Mouse (Mus musculus): ENCODE data around the gene Leo1.
A peak's percentile ranks its signal among the peaks of the same experiment; 100 is the strongest.
"Not testable (repeated sequence)": the region's sequence is repeated elsewhere in the genome, so short reads cannot be mapped to it uniquely, and the experiment has no call there.

Leo1 gene

GRCm38 (mm10) chr9:75425796-75426391 is 15.4 kb upstream of the Leo1 start:
- no peak for DNase-seq (ENCODE audit: low read depth, low spot score)

GRCm38 (mm10) chr9:75427366-75428273 is 13.7 kb upstream of the Leo1 start:
- DNase-seq (ENCODE audit: low read depth, low spot score) = no peak

GRCm38 (mm10) chr9:75428274-75428600 is 13.1 kb upstream of the Leo1 start:
- no peak for DNase-seq (ENCODE audit: low read depth, low spot score)

- DNase-seq (ENCODE audit: low read depth, low spot score) = no peak
Observed at GRCm38 (mm10) chr9:75429040-75429439, 12.3 kb upstream of the Leo1 start.

GRCm38 (mm10) chr9:75429657-75430056 is 11.7 kb upstream of the Leo1 start:
- DNase-seq (ENCODE audit: low read depth, low spot score) = no peak

GRCm38 (mm10) chr9:75430822-75431621 is 10.3 kb upstream of the Leo1 start:
- no peak for DNase-seq (ENCODE audit: low read depth, low spot score)

DNA sequence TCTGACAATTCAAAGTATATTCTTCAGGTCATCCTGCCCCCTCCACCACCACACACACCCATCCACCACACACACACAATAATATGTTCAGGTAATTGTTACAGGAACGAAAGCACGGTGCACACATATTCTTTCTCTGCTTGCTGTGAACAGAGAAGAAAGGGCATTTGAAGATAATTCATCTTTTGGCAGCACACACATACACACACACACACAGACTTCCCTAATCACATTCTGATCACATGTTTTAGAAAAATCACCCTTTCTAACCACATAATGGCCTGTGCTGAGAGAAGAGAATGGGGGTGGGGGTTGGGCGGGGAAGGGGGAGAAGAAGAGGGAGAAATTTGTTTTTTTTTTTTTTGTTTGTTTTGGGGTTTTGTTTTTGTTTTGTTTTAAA is 8.6 kb upstream of the Leo1 start:
- no peak for DNase-seq (ENCODE audit: low read depth, low spot score)

- peak; percentile 75 for DNase-seq (ENCODE audit: low read depth, low spot score)
Observed at GRCm38 (mm10) chr9:75434172-75434793, 7.0 kb upstream of the Leo1 start.

- no peak for DNase-seq (ENCODE audit: low read depth, low spot score)
Observed at GRCm38 (mm10) chr9:75434872-75435271, 6.5 kb upstream of the Leo1 start.

DNA sequence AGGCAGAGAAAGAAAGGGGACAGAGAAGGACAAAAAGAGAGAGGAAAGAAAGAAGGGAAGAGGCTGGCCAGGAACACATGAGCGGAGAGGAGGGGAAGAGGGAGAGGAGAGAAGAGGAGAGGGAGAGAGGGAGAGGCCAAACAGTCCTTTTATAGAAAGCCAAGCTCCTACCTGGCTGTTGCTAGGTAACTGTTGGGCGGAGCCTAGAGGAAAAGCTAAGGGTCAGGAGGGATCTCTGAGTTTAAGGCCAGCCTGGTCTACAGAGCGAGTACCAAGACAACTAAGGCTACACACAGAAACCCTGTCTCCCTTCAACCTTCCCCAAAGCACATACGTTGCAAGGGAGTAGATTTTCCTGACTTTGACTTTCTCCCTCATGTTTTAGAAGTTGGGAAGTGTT is 6.0 kb upstream of the Leo1 start:
- DNase-seq (ENCODE audit: low read depth, low spot score) = no peak

DNA sequence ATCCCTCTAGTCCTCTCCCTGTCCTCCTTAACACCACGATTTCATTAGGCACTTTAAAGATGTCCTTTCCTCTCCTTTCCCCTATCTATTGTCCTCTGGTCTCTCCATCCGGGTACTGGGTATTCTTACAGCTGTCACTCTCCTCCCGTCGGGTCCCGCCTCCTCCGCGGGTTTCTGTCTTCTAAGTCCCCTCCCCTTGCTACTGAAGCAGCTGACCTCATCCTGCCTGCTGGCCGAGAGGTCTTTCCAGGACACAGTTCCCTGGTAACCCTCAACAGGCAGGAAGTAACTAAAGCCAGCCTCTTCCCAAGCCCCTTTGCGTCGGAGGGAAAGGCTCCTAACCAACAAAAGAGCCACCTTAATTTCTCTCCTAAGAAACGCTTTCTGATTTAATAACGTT is 5.4 kb upstream of the Leo1 start:
- no peak for DNase-seq (ENCODE audit: low read depth, low spot score)

DNA sequence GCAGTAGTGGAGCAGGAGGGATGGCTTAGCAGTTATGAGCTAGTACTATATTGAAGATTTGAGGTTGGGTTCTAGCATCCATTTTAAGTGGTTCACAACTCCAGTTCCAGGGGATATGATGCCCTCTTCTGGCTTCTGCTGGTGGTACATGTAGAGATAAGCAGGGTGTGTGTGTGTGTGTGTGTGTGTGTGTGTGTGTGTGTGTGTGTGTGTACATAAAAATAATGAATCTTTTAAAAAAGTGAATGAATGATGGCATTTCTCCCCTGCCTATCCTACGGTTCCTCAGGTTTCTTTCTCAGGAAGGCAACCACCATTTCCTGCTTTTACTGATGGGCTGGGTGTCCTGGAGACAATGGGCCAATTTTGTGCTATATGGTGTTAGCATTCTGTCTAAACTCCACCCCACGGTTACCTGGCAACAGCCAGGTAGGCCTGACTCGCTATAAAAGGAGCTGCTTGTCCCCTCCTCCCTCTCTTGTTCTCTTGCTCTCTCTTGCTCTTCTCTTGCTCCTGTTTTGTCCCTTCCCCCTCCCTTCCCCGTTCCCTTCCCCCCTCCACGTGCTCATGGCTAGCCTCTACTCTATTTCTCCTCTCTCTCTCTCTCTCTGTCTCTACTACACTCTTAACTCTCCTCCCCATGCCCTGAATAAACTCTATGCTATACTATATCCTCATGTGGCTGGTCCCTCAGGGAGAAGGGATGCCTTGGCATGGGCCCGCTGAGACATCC is 3.5 kb upstream of the Leo1 start:
- peak; percentile 77 for DNase-seq (ENCODE audit: low read depth, low spot score)

DNA sequence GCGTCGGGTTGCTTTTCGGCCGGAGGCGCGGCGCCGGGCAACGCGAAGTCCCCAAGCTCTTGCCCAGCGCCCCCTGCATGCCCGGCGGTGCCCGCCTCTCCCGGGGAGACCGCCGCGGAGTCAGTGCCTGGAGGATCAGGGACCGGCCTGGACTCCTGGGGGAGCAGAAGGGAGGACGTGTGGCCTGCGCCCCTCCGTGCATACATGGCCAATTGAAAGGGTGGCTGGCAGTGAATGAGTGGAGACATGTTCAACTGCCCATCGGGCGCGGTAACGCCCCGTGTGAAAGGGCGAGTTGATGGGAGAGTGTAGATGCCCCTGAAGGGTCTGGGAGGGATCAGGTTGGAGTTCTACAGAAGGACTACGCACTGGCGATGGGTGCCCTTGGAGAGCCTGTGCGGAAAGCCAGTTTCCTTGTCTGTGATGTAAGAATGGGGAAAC is 387 bp downstream of the Leo1 start:
- DNase-seq (ENCODE audit: low read depth, low spot score) = no peak

- no peak for DNase-seq (ENCODE audit: low read depth, low spot score)
Observed at GRCm38 (mm10) chr9:75444981-75445380, 3.7 kb downstream of the Leo1 start.

DNA sequence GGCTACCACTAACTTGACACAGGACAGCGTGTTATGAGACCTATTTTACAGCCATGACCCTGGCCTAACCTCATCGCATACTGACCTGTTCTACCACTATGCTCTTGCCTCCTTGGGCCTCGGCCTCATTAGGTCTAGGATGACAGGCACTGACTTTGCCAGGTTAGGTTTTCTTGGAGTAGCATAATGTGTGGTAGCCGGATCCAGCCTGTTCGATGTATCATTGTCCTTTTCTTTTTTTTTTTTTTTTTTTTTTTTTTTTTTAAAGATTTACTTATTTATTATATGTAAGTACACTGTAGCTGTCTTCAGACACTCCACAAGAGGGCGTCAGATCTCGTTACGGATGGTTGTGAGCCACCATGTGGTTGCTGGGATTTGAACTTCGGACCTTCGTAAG is 5.2 kb downstream of the Leo1 start:
- DNase-seq (ENCODE audit: low read depth, low spot score) = not testable (repeated sequence)

DNA sequence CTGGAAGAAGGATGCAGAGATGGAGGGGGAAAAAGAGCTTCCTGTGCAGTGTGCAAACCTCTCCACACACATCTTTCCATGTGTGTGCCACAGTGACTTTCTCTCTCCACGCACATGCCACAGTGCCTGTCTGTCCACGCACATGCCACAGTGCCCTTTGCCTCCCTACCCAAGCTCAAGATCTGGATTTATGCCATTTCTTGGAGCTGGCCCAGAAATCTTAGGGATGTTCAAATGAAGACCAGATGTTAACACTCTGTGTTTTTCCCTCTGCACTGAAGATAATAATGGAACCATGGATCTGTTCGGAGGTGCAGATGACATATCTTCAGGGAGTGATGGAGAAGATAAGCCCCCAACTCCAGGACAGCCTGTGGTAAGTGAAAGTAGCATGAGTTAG is 6.7 kb downstream of the Leo1 start:
- no peak for DNase-seq (ENCODE audit: low read depth, low spot score)

GRCm38 (mm10) chr9:75453994-75454393 is 12.7 kb downstream of the Leo1 start:
- DNase-seq (ENCODE audit: low read depth, low spot score) = peak; percentile 54

DNA sequence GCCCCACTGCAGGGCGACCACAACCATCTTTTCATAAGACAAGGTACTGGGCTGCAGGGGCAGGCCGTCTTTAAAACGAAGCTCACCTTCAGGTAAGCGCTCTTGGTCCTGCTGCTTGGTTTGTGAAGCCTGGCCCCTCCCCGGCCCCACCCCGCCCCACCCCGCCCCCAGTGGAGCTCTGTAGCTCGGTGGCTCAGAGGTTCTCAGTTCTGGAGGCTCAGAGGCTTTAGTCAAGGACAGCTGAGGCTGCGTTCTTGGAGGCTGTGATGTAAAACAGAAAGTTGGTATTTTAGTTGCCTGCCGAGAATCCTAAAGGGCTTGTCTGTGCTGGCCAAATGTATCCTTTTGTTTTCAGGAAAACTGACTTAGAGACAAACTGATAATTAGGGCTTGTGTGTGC is 14.4 kb downstream of the Leo1 start:
- DNase-seq (ENCODE audit: low read depth, low spot score) = no peak

DNA sequence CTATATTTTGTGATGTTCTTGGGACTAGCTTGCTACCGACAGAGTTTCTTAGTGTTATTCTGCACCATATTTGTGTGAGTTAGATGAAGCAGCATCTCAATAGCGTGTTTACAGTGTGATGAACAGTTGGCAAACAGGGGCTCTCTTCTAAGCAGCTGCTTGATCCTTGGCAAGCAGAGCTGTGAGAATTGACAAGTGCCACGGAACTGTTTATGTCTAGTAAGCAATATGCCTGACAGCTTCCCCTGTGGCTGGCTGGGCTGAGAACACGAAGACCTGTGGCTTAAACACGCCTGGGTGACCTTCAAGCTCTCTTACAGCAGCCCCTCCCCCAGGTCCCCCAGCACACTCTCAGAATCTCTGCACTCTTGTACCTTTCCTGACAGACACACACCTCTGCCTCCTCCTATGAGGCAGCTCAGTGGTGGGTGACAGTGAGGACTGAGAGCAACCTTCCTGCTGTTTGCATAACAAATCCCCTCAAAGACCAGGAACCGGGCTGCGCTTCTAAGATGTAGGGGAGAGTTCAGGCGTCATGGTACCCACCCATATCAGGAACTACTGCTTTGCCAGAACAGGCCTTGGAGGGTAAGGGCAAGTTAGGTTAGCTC is 21.8 kb downstream of the Leo1 start:
- no peak for DNase-seq (ENCODE audit: low read depth, low spot score)

- no peak for DNase-seq (ENCODE audit: low read depth, low spot score)
Observed at GRCm38 (mm10) chr9:75465856-75466255, 24.5 kb downstream of the Leo1 start.

DNA sequence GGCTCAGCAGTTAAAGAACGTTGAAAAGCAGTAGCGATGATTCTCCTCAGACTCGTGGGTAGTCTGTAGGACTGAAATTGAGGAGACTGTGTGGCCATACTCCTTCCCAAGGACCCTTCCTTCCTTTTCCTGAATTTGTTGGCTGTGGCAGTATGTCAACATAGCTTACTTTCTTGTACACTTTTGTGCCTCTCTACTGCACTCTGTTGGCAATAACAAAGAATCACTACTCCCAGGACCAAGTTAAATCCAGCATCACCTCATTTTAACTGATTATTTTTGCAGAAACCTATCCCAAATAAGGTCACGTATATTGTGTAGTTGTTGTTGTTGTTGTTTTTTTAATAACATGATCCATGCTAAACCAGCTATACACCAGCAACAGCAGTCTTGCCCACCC is 25.3 kb downstream of the Leo1 start:
- peak; percentile 28 for DNase-seq (ENCODE audit: low read depth, low spot score)

All from A20 (cell line).